Mouse (Mus musculus) kidney, adult 9 months (tissue): ENCODE measurements around the gene Lime1.

ENCODE experiments used
- DNase-seq: peaks from one replicate; pipeline ENCODE4 v3.0.0; 2022

The Lime1 gene

GRCm38 (mm10) chr2:181392600-181393213 is 12.8 kb downstream of the Lime1 start:
- peak; percentile 89 for DNase-seq

GRCm38 (mm10) chr2:181394086-181394485 is 14.2 kb downstream of the Lime1 start:
- no peak for DNase-seq

GRCm38 (mm10) chr2:181397207-181397761 is 17.4 kb downstream of the Lime1 start:
- DNase-seq = no peak

- DNase-seq = no peak
Measured at GRCm38 (mm10) chr2:181401497-181401896, 21.6 kb downstream of the Lime1 start.

- no peak for DNase-seq
Measured at GRCm38 (mm10) chr2:181403722-181404121, 23.8 kb downstream of the Lime1 start.

GRCm38 (mm10) chr2:181409643-181410042 is 29.8 kb downstream of the Lime1 start:
- DNase-seq = no peak

GRCm38 (mm10) chr2:181410760-181411473 is 31.0 kb downstream of the Lime1 start:
- DNase-seq = peak; percentile 79

- DNase-seq = no peak
Measured at GRCm38 (mm10) chr2:181413141-181413540, 33.3 kb downstream of the Lime1 start.

- DNase-seq = peak; percentile 78
Measured at GRCm38 (mm10) chr2:181415945-181416344, 36.1 kb downstream of the Lime1 start.

GRCm38 (mm10) chr2:181419359-181419758 is 39.5 kb downstream of the Lime1 start:
- DNase-seq = no peak

GRCm38 (mm10) chr2:181420426-181420825 is 40.5 kb downstream of the Lime1 start:
- no peak for DNase-seq

- DNase-seq = no peak
Measured at GRCm38 (mm10) chr2:181420903-181421638, 41.2 kb downstream of the Lime1 start.

- DNase-seq = no peak
Measured at GRCm38 (mm10) chr2:181423834-181424233, 44.0 kb downstream of the Lime1 start.
